Mouse (Mus musculus) myocyte (in vitro differentiated cells): ENCODE data around the gene Tex14. TPM values are rescaled to one million over a fixed set of nuclear protein-coding genes. Genes with fewer than 3 reads are reported as not detected.

Experiments used
- H3K27me3 ChIP-seq: one replicate; pipeline ENCODE4 v1.6.1; 2011; ENCODE audit not compliant: control insufficient read depth, insufficient read depth, insufficient read length
- H3K36me3 ChIP-seq: one replicate; pipeline ENCODE4 v1.6.1; 2011; ENCODE audit not compliant: control insufficient read depth, insufficient read depth
- H3K4me2 ChIP-seq: one replicate; pipeline ENCODE4 v1.6.1; 2011; ENCODE audit warnings: low read depth, control low read depth
- H3K4me3 ChIP-seq: one replicate; pipeline ENCODE4 v1.5.1; 2011; ENCODE audit warnings: mild to moderate bottlenecking, control low read depth, moderate library complexity
- H3K79me2 ChIP-seq: one replicate; pipeline ENCODE4 v1.6.1; 2011; ENCODE audit not compliant: control insufficient read depth, insufficient read depth
- H3ac ChIP-seq: one replicate; pipeline ENCODE4 v1.6.1; 2011; ENCODE audit not compliant: control insufficient read depth, insufficient read length
- CEBPB ChIP-seq: IDR thresholded peaks from 2 replicates; pipeline ENCODE4 v1.6.1; 2011; ENCODE audit warnings: mild to moderate bottlenecking, moderate library complexity; ENCODE audit not compliant: poor library complexity, insufficient read depth, severe bottlenecking
- E2F4 ChIP-seq: IDR thresholded peaks from one replicate; pipeline ENCODE4 v1.6.1; 2011; ENCODE audit warnings: mild to moderate bottlenecking, control low read depth, moderate library complexity; ENCODE audit not compliant: insufficient read depth
- MAX ChIP-seq: IDR thresholded peaks from one replicate; pipeline ENCODE4 v1.6.1; 2011; ENCODE audit warnings: low read depth, mild to moderate bottlenecking, control low read depth
- MYOD1 ChIP-seq, 3 experiments: IDR thresholded peaks; one replicate each; pipeline ENCODE4 v1.6.1; 2011; ENCODE audit warnings: control low read depth in 2 of 3, low read depth in 2 of 3, mild to moderate bottlenecking in 2 of 3, moderate library complexity in 1 of 3; ENCODE audit not compliant: insufficient read length in 2 of 3, control insufficient read depth in 1 of 3
- MYOG ChIP-seq, 3 experiments: IDR thresholded peaks; one replicate each; pipeline ENCODE4 v1.6.1; 2011; ENCODE audit warnings: control low read depth in 2 of 3, low read depth in 2 of 3, mild to moderate bottlenecking in 2 of 3; ENCODE audit not compliant: insufficient read length in 2 of 3, control insufficient read depth in 1 of 3, insufficient read depth in 1 of 3
- POLR2A ChIP-seq: IDR thresholded peaks from one replicate; pipeline ENCODE4 v1.6.1; 2011; ENCODE audit warnings: low read depth, mild to moderate bottlenecking, control low read depth, moderate library complexity; ENCODE audit not compliant: insufficient read length
- POLR2AphosphoS2 ChIP-seq: IDR thresholded peaks from one replicate; pipeline ENCODE4 v1.6.1; 2011; ENCODE audit warnings: low read depth, control low read depth; ENCODE audit not compliant: insufficient read length
- REST ChIP-seq: IDR thresholded peaks from one replicate; pipeline ENCODE4 v1.6.1; 2011; ENCODE audit warnings: mild to moderate bottlenecking, control low read depth, moderate library complexity; ENCODE audit not compliant: insufficient read depth, insufficient read length
- SRF ChIP-seq: IDR thresholded peaks from one replicate; pipeline ENCODE4 v1.6.1; 2011; ENCODE audit warnings: low read depth; ENCODE audit not compliant: control insufficient read depth, insufficient read length
- TCF12 ChIP-seq: IDR thresholded peaks from one replicate; pipeline ENCODE4 v1.6.1; 2011; ENCODE audit warnings: mild to moderate bottlenecking, control low read depth; ENCODE audit not compliant: poor library complexity, insufficient read depth, severe bottlenecking
- TCF3 ChIP-seq: IDR thresholded peaks from one replicate; pipeline ENCODE4 v1.6.1; 2011; ENCODE audit warnings: low read depth, control low read depth; ENCODE audit not compliant: insufficient read length
- USF1 ChIP-seq: IDR thresholded peaks from one replicate; pipeline ENCODE4 v1.6.1; 2011; ENCODE audit warnings: low read depth, mild to moderate bottlenecking, control low read depth, moderate library complexity
- polyA plus RNA-seq: library from polyadenylated mRNA; unstranded; fragments of >200 nt; fragmentation: generic; extraction: Trizol; gene quantifications from one replicate; pipeline ENCODE4 v1.2.1, GENCODE M21; 2012; ENCODE audit warnings: missing spikeins

Gene Tex14
- polyA plus RNA-seq, 1 experiment, result 0.13 TPM

GRCm38 (mm10) chr11:87465990-87466593 is 61.2 kb downstream of the Tex14 start:
- Histone ChIP-seq H3ac (no peak overlapping the region), H3K4me3 (no peak overlapping the region), H3K27me3 (no peaks in the 10 kb centered on the region), H3K36me3 (no peaks in the 10 kb centered on the region), H3K4me2 (no peak overlapping the region), H3K79me2 (no peaks in the 10 kb centered on the region)
- TF ChIP-seq SRF, result no peak
- TF ChIP-seq MYOG (IDR thresholded peaks at IDR 0.05; ENCODE audit: control insufficient read depth in 1 of 3, insufficient read depth in 1 of 3, insufficient read length in 2 of 3, low read depth in 2 of 3), result no peak
- no peak for TF ChIP-seq POLR2AphosphoS2
- TF ChIP-seq POLR2A, result no peak
- TF ChIP-seq CEBPB, result no peak
- TF ChIP-seq MYOD1 (IDR thresholded peaks at IDR 0.05; ENCODE audit: control insufficient read depth in 1 of 3, insufficient read length in 2 of 3, low read depth in 2 of 3), result no peak
- no peak for TF ChIP-seq REST

- H3K4me2 ChIP-seq, result peak overlapping the region; percentile 30
- no peaks in the 10 kb centered on the region for H3K27me3 ChIP-seq
- no peak overlapping the region for H3K4me3 ChIP-seq
- H3ac ChIP-seq, result no peak overlapping the region
- no peak for TF ChIP-seq POLR2A
- TF ChIP-seq MYOG (IDR thresholded peaks at IDR 0.05; ENCODE audit: control insufficient read depth in 1 of 3, insufficient read depth in 1 of 3, insufficient read length in 2 of 3, low read depth in 2 of 3), result no peak
- no peak for TF ChIP-seq MAX
- no peak for TF ChIP-seq MYOD1 (IDR thresholded peaks at IDR 0.05; ENCODE audit: control insufficient read depth in 1 of 3, insufficient read length in 2 of 3, low read depth in 2 of 3)
- no peak for TF ChIP-seq REST
- no peak for TF ChIP-seq E2F4
- TF ChIP-seq USF1, result no peak
- no peak for TF ChIP-seq CEBPB
- TF ChIP-seq POLR2AphosphoS2, result no peak
- TF ChIP-seq TCF12, result no peak
- no peak for TF ChIP-seq SRF
- TF ChIP-seq TCF3, result no peak
- no peaks in the 10 kb centered on the region for H3K36me3 ChIP-seq
- no peaks in the 10 kb centered on the region for H3K79me2 ChIP-seq
These were observed 62.8 kb downstream of the Tex14 start for GRCm38 (mm10) chr11:87467491-87468277.

DNA sequence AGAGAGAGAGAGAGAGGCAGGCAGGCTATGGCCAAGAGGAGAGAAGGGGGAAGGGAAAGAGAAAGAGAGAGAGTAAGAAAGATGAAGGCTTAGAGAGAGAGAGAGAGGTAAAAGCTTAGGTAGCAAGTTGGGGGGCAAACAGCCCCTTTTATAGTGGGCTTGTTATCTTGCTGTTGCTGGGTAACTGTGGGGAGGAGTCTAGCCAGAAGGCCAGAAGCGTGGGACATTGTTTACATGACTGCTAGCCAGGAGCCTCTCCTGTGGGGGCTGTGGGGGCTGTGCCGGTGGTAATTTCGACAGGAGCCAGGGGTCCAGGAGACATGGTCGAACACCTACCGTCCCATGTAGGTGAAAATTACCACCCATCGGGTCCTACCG is 63.4 kb downstream of the Tex14 start:
- Histone ChIP-seq H3K79me2 (no peaks in the 10 kb centered on the region), H3K4me2 (no peak overlapping the region), H3ac (no peak overlapping the region), H3K4me3 (no peak overlapping the region), H3K36me3 (no peaks in the 10 kb centered on the region), H3K27me3 (no peaks in the 10 kb centered on the region)
- TF ChIP-seq MYOG (IDR thresholded peaks at IDR 0.05; ENCODE audit: control insufficient read depth in 1 of 3, insufficient read depth in 1 of 3, insufficient read length in 2 of 3, low read depth in 2 of 3) (no peak), MAX (no peak)

DNA sequence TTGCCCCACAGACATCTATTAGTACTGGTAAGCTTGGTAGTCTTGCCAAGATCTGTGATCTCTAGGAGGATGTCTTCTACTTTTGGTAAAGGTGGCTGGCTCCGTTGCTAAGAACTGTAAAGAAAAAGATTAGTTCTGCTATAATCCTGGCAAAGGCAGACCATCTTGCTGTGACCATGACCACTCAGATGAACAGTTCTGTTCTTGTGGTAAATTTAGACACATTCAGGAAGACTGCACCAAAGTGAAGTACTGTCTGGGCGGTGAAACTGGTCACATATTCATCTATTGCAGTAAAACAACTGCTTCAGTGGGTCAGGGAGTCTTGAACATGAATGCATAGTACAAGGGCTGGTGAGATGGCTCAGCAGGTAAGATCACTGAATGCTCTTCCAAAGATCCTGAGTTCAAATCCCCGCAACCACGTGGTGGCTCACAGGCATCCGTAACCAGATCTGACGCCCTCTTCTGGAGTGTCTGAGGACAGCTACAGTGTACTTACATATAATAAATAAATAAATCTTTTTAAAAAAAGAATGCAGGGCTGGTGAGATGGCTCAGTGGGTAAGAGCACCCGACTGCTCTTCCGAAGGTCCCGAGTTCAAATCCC is 63.9 kb downstream of the Tex14 start:
- Histone ChIP-seq H3K27me3 (no peaks in the 10 kb centered on the region), H3K36me3 (no peaks in the 10 kb centered on the region), H3K4me2 (no peak overlapping the region), H3K4me3 (no peak overlapping the region), H3ac (no peak overlapping the region), H3K79me2 (no peaks in the 10 kb centered on the region)
- no peak for TF ChIP-seq POLR2AphosphoS2
- TF ChIP-seq POLR2A, result no peak
- TF ChIP-seq MAX, result no peak
- no peak for TF ChIP-seq TCF12
- no peak for TF ChIP-seq E2F4
- no peak for TF ChIP-seq TCF3
- no peak for TF ChIP-seq MYOD1 (IDR thresholded peaks at IDR 0.05; ENCODE audit: control insufficient read depth in 1 of 3, insufficient read length in 2 of 3, low read depth in 2 of 3)
- TF ChIP-seq MYOG (IDR thresholded peaks at IDR 0.05; ENCODE audit: control insufficient read depth in 1 of 3, insufficient read depth in 1 of 3, insufficient read length in 2 of 3, low read depth in 2 of 3), result no peak
- no peak for TF ChIP-seq REST
- TF ChIP-seq USF1, result no peak
- TF ChIP-seq SRF, result no peak
- no peak for TF ChIP-seq CEBPB
